Mouse (Mus musculus) thymus, adult 2 months (tissue): ENCODE results near the gene Plekhh1.

ENCODE experiments used
- CTCF ChIP-seq: fragments of 200-500 bp; IDR thresholded peaks from 2 replicates; pipeline ENCODE4 v1.5.1; 2012; ENCODE audit warnings: mild to moderate bottlenecking, control low read depth, low read length, moderate library complexity, borderline replicate concordance; ENCODE audit not compliant: control insufficient read depth, poor library complexity, insufficient read depth; ENCODE audit errors: extremely low read depth
- POLR2A ChIP-seq: fragments of 200-500 bp; IDR thresholded peaks from 2 replicates; pipeline ENCODE4 v1.6.1; 2012; ENCODE audit warnings: mild to moderate bottlenecking, low read length, control low read depth, moderate library complexity; ENCODE audit not compliant: control insufficient read depth, poor library complexity, insufficient read depth; ENCODE audit errors: extremely low read depth

DNA sequence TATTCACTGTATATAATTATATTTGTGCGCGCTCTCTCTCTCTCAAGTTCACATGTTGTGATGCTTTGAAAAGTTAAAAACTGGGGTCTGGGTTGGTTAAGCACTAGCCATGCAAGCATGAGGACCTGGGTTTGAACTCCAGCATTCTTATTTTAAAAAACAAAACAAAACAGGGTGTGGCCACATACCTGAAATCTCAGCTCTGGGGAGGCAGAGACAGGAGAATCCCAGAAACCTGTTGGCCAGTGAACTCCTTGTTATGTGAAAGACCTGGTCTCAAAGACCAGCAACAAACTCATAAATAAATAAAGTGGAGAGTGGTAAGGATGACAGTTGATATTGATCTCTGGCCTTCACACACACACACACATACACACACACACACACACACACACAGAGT lies 5.4 kb downstream of the Plekhh1 start:
- TF ChIP-seq CTCF (no peak), POLR2A (no peak)
